Mouse (Mus musculus) MEL (cell line): ENCODE results near the gene Ercc6l2. TPM values are rescaled to one million over a fixed set of nuclear protein-coding genes. Genes with fewer than 3 reads are reported as not detected.

Experiments
- DNase-seq: peaks from one replicate; pipeline ENCODE4 v3.0.0; 2011; ENCODE audit warnings: low read depth, low spot score
- H3K27ac ChIP-seq: 2 replicates; pipeline ENCODE4 v1.5.1; 2012; ENCODE audit warnings: low read depth, mild to moderate bottlenecking, control low read depth, low read length, moderate library complexity; ENCODE audit not compliant: control insufficient read depth
- H3K27me3 ChIP-seq, 2 experiments: fragments of 150-350 bp in 1 of 2; sonication (generic) in 1 of 2; 2 replicates each; pipeline ENCODE4 v1.6.1; 2012; ENCODE audit warnings: low read length in 2 of 2, mild to moderate bottlenecking in 2 of 2, improper control_type of control experiment in 1 of 2, moderate library complexity in 1 of 2; ENCODE audit not compliant: insufficient read depth in 2 of 2, control insufficient read depth in 1 of 2
- H3K36me3 ChIP-seq, 2 experiments: 2 replicates each; pipeline ENCODE4 v1.6.1; 2012 to 2014; ENCODE audit warnings: low read length in 2 of 2, improper control_type of control experiment in 1 of 2, inconsistent platforms in 1 of 2, mild to moderate bottlenecking in 1 of 2; ENCODE audit not compliant: insufficient read depth in 2 of 2, control insufficient read depth in 1 of 2
- H3K4me1 ChIP-seq, 2 experiments: fragments of 150-350 bp in 1 of 2; sonication (generic) in 1 of 2; 2 replicates each; pipeline ENCODE4 v1.6.1; 2012; ENCODE audit warnings: low read length in 2 of 2, improper control_type of control experiment in 1 of 2, mild to moderate bottlenecking in 1 of 2; ENCODE audit not compliant: insufficient read depth in 2 of 2, control insufficient read depth in 1 of 2
- H3K4me3 ChIP-seq, 2 experiments: fragments of 150-350 bp in 1 of 2; sonication (generic) in 1 of 2; 2 replicates each; pipeline ENCODE4 v1.5.1; 2012; ENCODE audit warnings: low read depth in 2 of 2, low read length in 2 of 2, mild to moderate bottlenecking in 2 of 2, moderate library complexity in 2 of 2, control low read depth in 1 of 2, improper control_type of control experiment in 1 of 2; ENCODE audit not compliant: control insufficient read depth in 1 of 2, insufficient read depth in 1 of 2
- H3K79me2 ChIP-seq: 2 replicates; pipeline ENCODE4 v1.6.1; 2012; ENCODE audit warnings: mild to moderate bottlenecking, low read length, moderate library complexity; ENCODE audit not compliant: control insufficient read depth, poor library complexity, insufficient read depth
- H3K9ac ChIP-seq: 2 replicates; pipeline ENCODE4 v1.6.1; 2012; ENCODE audit warnings: low read depth, mild to moderate bottlenecking, control low read depth, low read length, moderate library complexity; ENCODE audit not compliant: control insufficient read depth, poor library complexity, severe bottlenecking
- H3K9me3 ChIP-seq: fragments of 150-350 bp; sonication (generic); replicated peaks from 2 replicates; pipeline ENCODE4 v1.6.1; 2012; ENCODE audit warnings: mild to moderate bottlenecking, low read length, improper control_type of control experiment, moderate library complexity; ENCODE audit not compliant: insufficient read depth
- CHD1 ChIP-seq: IDR thresholded peaks from 2 replicates; pipeline ENCODE4 v1.6.1; 2012; ENCODE audit warnings: low read depth, mild to moderate bottlenecking, inconsistent platforms, low read length, improper control_type of control experiment
- CHD2 ChIP-seq: IDR thresholded peaks from 2 replicates; pipeline ENCODE4 v1.6.1; 2011; ENCODE audit warnings: low read length, improper control_type of control experiment
- E2F4 ChIP-seq: IDR thresholded peaks from 2 replicates; pipeline ENCODE4 v1.6.1; 2011; ENCODE audit warnings: low read depth, low read length, improper control_type of control experiment, borderline replicate concordance
- ELF1 ChIP-seq: IDR thresholded peaks from 2 replicates; pipeline ENCODE4 v1.6.1; 2014; ENCODE audit warnings: low read depth, mild to moderate bottlenecking, inconsistent platforms, low read length, improper control_type of control experiment, moderate library complexity
- EP300 ChIP-seq, 2 experiments: IDR thresholded peaks; 2 replicates each; pipeline ENCODE4 v1.6.1; 2011; ENCODE audit warnings: improper control_type of control experiment in 2 of 2, low read length in 2 of 2, low read depth in 1 of 2, mild to moderate bottlenecking in 1 of 2
- ETS1 ChIP-seq: IDR thresholded peaks from 2 replicates; pipeline ENCODE4 v1.6.1; 2012; ENCODE audit warnings: low read depth, mild to moderate bottlenecking, inconsistent platforms, low read length, improper control_type of control experiment, moderate library complexity
- GABPA ChIP-seq: IDR thresholded peaks from 2 replicates; pipeline ENCODE4 v1.6.1; 2012; ENCODE audit warnings: low read depth, mild to moderate bottlenecking, inconsistent platforms, low read length, improper control_type of control experiment, moderate library complexity
- GATA1 ChIP-seq: IDR thresholded peaks from 2 replicates; pipeline ENCODE4 v1.6.1; 2011; ENCODE audit warnings: low read depth, low read length, improper control_type of control experiment
- HCFC1 ChIP-seq: IDR thresholded peaks from 2 replicates; pipeline ENCODE4 v1.6.1; 2012; ENCODE audit warnings: low read depth, mild to moderate bottlenecking, inconsistent platforms, low read length, improper control_type of control experiment, moderate library complexity
- JUND ChIP-seq: IDR thresholded peaks from 2 replicates; pipeline ENCODE4 v1.6.1; 2011; ENCODE audit warnings: low read depth, mild to moderate bottlenecking, improper control_type of control experiment, low read length
- KAT2A ChIP-seq: conservative IDR thresholded peaks from 2 replicates; pipeline ENCODE4 v1.6.1; 2012; ENCODE audit warnings: low read depth, low read length, improper control_type of control experiment, inconsistent platforms
- MAX ChIP-seq: IDR thresholded peaks from 2 replicates; pipeline ENCODE4 v1.6.1; 2011; ENCODE audit warnings: low read length, improper control_type of control experiment
- MAZ ChIP-seq: IDR thresholded peaks from 2 replicates; pipeline ENCODE4 v1.6.1; 2012; ENCODE audit warnings: low read depth, mild to moderate bottlenecking, inconsistent platforms, low read length, improper control_type of control experiment
- MEF2A ChIP-seq: IDR thresholded peaks from 2 replicates; pipeline ENCODE4 v1.6.1; 2014; ENCODE audit warnings: low read depth, mild to moderate bottlenecking, inconsistent platforms, low read length, improper control_type of control experiment; ENCODE audit not compliant: poor library complexity, insufficient replicate concordance, severe bottlenecking; ENCODE audit errors: extremely low read depth
- MYC ChIP-seq: IDR thresholded peaks from 2 replicates; pipeline ENCODE4 v1.6.1; 2011; ENCODE audit warnings: low read depth, mild to moderate bottlenecking, low read length, improper control_type of control experiment, moderate library complexity
- NELFE ChIP-seq: IDR thresholded peaks from 2 replicates; pipeline ENCODE4 v1.6.1; 2011; ENCODE audit warnings: low read depth, low read length, improper control_type of control experiment
- NRF1 ChIP-seq: IDR thresholded peaks from 2 replicates; pipeline ENCODE4 v1.6.1; 2014; ENCODE audit warnings: low read depth, mild to moderate bottlenecking, inconsistent platforms, low read length, improper control_type of control experiment, moderate library complexity; ENCODE audit not compliant: poor library complexity, insufficient read depth, severe bottlenecking
- POLR2AphosphoS2 ChIP-seq: IDR thresholded peaks from 2 replicates; pipeline ENCODE4 v1.6.1; 2011; ENCODE audit warnings: low read length, improper control_type of control experiment
- POLR2AphosphoS5 ChIP-seq: IDR thresholded peaks from 2 replicates; pipeline ENCODE4 v1.6.1; 2012; ENCODE audit warnings: low read depth, borderline replicate concordance, mild to moderate bottlenecking, inconsistent platforms, low read length, moderate library complexity, mixed read lengths
- RCOR1 ChIP-seq: IDR thresholded peaks from 2 replicates; pipeline ENCODE4 v1.6.1; 2012; ENCODE audit warnings: low read depth, mild to moderate bottlenecking, inconsistent platforms, low read length, improper control_type of control experiment
- SIN3A ChIP-seq: IDR thresholded peaks from 2 replicates; pipeline ENCODE4 v1.6.1; 2012; ENCODE audit warnings: low read length, improper control_type of control experiment, inconsistent platforms
- SMC3 ChIP-seq: IDR thresholded peaks from 2 replicates; pipeline ENCODE4 v1.6.1; 2011; ENCODE audit warnings: low read depth, low read length, improper control_type of control experiment
- TBP ChIP-seq: IDR thresholded peaks from 2 replicates; pipeline ENCODE4 v1.8.0; 2011; ENCODE audit warnings: low read depth, low read length, improper control_type of control experiment
- TCF12 ChIP-seq: IDR thresholded peaks from 2 replicates; pipeline ENCODE4 v1.6.1; 2014; ENCODE audit warnings: low read depth, mild to moderate bottlenecking, inconsistent platforms, low read length, improper control_type of control experiment, moderate library complexity
- UBTF ChIP-seq: IDR thresholded peaks from 2 replicates; pipeline ENCODE4 v1.6.1; 2012; ENCODE audit warnings: low read depth, mild to moderate bottlenecking, inconsistent platforms, low read length, improper control_type of control experiment, moderate library complexity, borderline replicate concordance; ENCODE audit not compliant: insufficient read depth
- USF2 ChIP-seq, 2 experiments: IDR thresholded peaks; 2 replicates each; pipeline ENCODE4 v1.6.1; 2011 to 2012; ENCODE audit warnings: improper control_type of control experiment in 2 of 2, low read length in 2 of 2, borderline replicate concordance in 1 of 2, inconsistent platforms in 1 of 2, low read depth in 1 of 2, mild to moderate bottlenecking in 1 of 2; ENCODE audit not compliant: insufficient read depth in 1 of 2
- ZC3H11A ChIP-seq: IDR thresholded peaks from 2 replicates; pipeline ENCODE4 v1.6.1; 2012; ENCODE audit warnings: low read depth, mild to moderate bottlenecking, inconsistent platforms, low read length, improper control_type of control experiment
- ZKSCAN1 ChIP-seq: IDR thresholded peaks from 2 replicates; pipeline ENCODE4 v1.6.1; 2012; ENCODE audit warnings: low read depth, mild to moderate bottlenecking, inconsistent platforms, low read length, improper control_type of control experiment, moderate library complexity
- ZMIZ1 ChIP-seq: IDR thresholded peaks from 2 replicates; pipeline ENCODE4 v1.6.1; 2012; ENCODE audit warnings: low read depth, mild to moderate bottlenecking, inconsistent platforms, low read length, improper control_type of control experiment, moderate library complexity
- ZNF384 ChIP-seq: IDR thresholded peaks from 2 replicates; pipeline ENCODE4 v1.6.1; 2012; ENCODE audit warnings: low read depth, mild to moderate bottlenecking, inconsistent platforms, low read length, improper control_type of control experiment
- polyA plus RNA-seq, 2 experiments: library from polyadenylated mRNA; stranded (reverse) in 1 of 2; unstranded in 1 of 2; fragments of >175 nt in 1 of 2; fragments of >200 nt in 1 of 2; gene quantifications; 2 replicates each; pipeline versions ENCODE4 v1.2.1 to v1.2.4; 2012; ENCODE audit warnings: low replicate concordance in 2 of 2, low read depth in 1 of 2; ENCODE audit not compliant: insufficient read length in 2 of 2, insufficient read depth in 1 of 2, missing spikeins in 1 of 2
- total RNA-seq: library from RNA; depleted of rRNA; stranded (reverse); fragments of 300-350 nt; gene quantifications from 2 replicates; pipeline ENCODE4 v1.2.3, GENCODE M21; 2012

The Ercc6l2 gene
- total and polyA plus RNA-seq, 3 experiments = 15.6 to 61.7 (median 19.4) TPM

GRCm38 (mm10) chr13:63879864-63880141 lies 64.8 kb downstream of the Ercc6l2 start:
- Histone ChIP-seq H3K79me2 (no peaks in the 10 kb centered on the region), H3K27me3 (no peaks in the 10 kb centered on the region), H3K36me3 (peaks cover 15 to 16% of the 10 kb centered on the region in 2 experiments), H3K27ac (no peak overlapping the region), H3K4me1 (peaks cover 10 to 16% of the 10 kb centered on the region in 2 experiments), H3K9ac (no peak overlapping the region), H3K9me3 (no peaks in the 10 kb centered on the region), H3K4me3 (no peak overlapping the region)
- no peak for DNase-seq
- no peak for TF ChIP-seq HCFC1
- TF ChIP-seq TBP = no peak
- TF ChIP-seq JUND = no peak
- TF ChIP-seq ETS1 = no peak
- no peak for TF ChIP-seq GABPA
- TF ChIP-seq SIN3A = no peak
- TF ChIP-seq ELF1 = no peak
- TF ChIP-seq MAZ = no peak

GRCm38 (mm10) chr13:63885532-63885949 lies 70.5 kb downstream of the Ercc6l2 start:
- H3K36me3 ChIP-seq = peaks cover 3 to 25% of the 10 kb centered on the region in 2 experiments; a peak in 3 of 4 replicates
- H3K4me3 ChIP-seq = peak overlapping the region; percentile 33 to 49
- no peaks in the 10 kb centered on the region for H3K27me3 ChIP-seq
- DNase-seq = peak; percentile 86
- H3K79me2 ChIP-seq = no peaks in the 10 kb centered on the region; the same call in 1 of the 2 replicates
- peak overlapping the region; percentile 50 for H3K9ac ChIP-seq
- H3K9me3 ChIP-seq = no peaks in the 10 kb centered on the region
- peaks cover 23 to 28% of the 10 kb centered on the region in 2 experiments for H3K4me1 ChIP-seq
- peak overlapping the region; percentile 88 for H3K27ac ChIP-seq
- peak; percentile 98 for TF ChIP-seq RCOR1
- TF ChIP-seq GABPA = no peak
- TF ChIP-seq MAZ = peak; percentile 81
- no peak for TF ChIP-seq CHD1
- no peak for TF ChIP-seq E2F4
- TF ChIP-seq ELF1 = no peak
- TF ChIP-seq EP300 (IDR thresholded peaks at IDR 0.05; ENCODE audit: low read depth in 1 of 2, low read length in 2 of 2) = peak; percentile 99 to 100
- peak; percentile 72 for TF ChIP-seq POLR2AphosphoS2
- no peak; the same call in 1 of the 2 replicates for TF ChIP-seq ZMIZ1
- TF ChIP-seq NELFE = no peak
- TF ChIP-seq ZC3H11A = no peak
- 0 out of 2 replicates have a peak, but pooled peaks have one; percentile 57 for TF ChIP-seq HCFC1
- TF ChIP-seq TCF12 = peak; percentile 100
- TF ChIP-seq MEF2A = peak; percentile 63; the same call in 1 of the 2 replicates
- TF ChIP-seq MYC = peak; percentile 61; the same call in 1 of the 2 replicates
- no peak for TF ChIP-seq NRF1
- peak; percentile 98 for TF ChIP-seq SIN3A
- no peak; the same call in 1 of the 2 replicates for TF ChIP-seq CHD2
- TF ChIP-seq SMC3 = no peak
- no peak for TF ChIP-seq POLR2AphosphoS5
- no peak for TF ChIP-seq USF2 (IDR thresholded peaks at IDR 0.05; ENCODE audit: borderline replicate concordance in 1 of 2, insufficient read depth in 1 of 2, low read depth in 1 of 2, low read length in 2 of 2)
- no peak for TF ChIP-seq KAT2A
- no peak for TF ChIP-seq JUND
- TF ChIP-seq ZKSCAN1 = no peak
- TF ChIP-seq UBTF = no peak
- TF ChIP-seq TBP = no peak
- TF ChIP-seq MAX = peak; percentile 64; the same call in 1 of the 2 replicates
- TF ChIP-seq ZNF384 = peak; percentile 70
- peak; percentile 100 for TF ChIP-seq ETS1
- peak; percentile 99 for TF ChIP-seq GATA1
